Mouse (Mus musculus) testis, postnatal 10 days (tissue): ENCODE results near the gene Gm42791.

ENCODE experiments used
- DNase-seq: peaks from one replicate; pipeline ENCODE4 v3.0.0; 2021; ENCODE audit warnings: low spot score

Gm42791 gene

DNA sequence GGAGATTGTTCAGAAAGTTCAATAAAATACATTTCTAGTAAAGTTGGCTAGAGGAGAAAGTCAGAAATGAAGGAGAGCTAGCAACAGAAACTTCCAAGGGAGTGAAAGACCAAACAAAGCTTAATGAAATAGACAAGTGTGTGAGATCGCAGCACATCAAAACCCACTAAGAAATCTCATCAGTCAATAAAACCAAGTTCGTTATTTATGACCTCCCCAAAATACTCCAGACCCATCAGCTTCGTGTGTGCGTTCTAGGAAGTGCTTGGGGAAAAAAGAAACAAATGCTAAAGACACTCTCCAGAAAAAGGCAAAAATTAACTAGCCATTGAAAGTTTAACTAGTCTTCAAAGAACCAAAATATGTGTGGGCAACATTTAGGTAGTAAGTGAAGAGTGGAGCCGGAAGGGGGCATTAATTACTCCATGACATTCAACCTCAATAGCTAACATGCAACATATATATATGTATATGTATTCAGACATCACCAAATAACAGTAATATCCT, 67.2 kb downstream of the Gm42791 start:
- no peak for DNase-seq

DNA sequence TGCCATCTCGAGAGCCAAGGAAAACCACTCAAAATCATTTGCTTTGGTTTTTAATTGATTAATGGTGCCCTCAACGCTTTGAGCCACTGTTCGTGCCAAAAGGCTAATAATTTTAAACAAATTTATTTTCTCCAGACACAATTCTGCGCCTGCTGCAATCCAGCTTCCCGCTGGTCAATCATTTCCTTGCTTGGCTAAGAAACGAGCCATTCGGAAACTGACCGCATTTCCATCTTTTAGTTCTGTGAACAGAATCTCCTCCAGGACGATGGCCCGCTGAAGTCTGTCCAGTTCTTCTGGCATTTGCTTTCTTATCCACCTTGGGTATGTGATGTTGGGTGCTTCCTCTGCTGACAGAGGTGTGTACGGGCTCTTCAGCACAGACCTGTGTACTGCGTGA, 70.4 kb downstream of the Gm42791 start:
- DNase-seq, result no peak

DNA sequence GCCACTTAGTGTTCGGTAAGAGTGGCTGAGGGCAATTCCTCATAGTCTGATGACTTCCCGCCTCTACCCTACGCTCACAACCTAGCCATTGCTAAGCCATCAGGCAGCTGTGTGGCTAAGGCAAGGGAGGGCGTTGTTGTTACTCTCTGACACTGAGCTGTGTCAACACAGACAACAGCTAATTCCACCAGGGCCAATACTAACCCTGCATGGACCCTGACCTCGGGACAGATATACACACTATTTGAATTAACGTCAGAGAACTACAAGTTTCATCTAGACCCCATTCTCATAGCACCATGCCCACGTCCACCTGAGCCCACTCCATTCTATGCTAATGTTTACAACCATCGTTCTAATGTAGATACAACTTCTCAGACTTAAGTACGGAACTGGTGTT, 70.9 kb downstream of the Gm42791 start:
- DNase-seq, result no peak

DNA sequence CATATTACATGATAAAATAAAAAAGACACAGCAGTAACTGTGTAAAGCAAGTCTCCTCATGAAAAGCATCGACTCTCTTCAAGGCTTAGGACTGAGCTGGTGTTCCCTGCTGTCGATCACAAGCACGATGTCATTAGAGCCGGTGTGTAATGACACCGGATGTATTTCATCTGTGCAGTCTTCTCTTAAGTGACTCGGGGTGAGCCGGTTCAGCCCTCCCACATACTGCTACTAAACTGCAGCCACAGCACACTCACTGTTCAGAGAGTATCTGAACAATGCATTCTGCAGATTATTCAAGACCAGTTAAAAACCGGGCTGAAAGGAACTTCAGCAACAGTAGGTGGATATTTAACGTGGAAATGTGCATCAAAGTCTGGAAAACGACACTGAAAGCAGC, 71.5 kb downstream of the Gm42791 start:
- no peak for DNase-seq

DNA sequence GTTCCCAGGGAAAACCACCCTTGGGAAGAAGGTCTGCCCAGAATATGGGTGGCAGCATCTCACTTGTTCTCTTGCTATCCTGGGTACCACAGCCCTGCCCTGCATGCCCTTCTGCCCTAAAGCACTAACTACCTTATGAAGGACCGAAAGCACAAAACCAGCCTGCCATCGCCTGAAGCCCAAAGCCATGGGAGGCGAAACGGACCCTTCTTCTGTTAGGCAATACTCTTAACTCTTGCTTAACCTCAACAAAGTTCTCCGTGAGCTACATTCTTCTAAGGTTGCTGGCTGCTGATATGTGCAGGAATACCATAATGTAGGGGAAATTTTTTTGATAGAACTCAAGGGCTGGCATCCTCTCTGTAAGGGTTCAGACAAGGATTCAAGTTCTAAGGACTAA, 72.2 kb downstream of the Gm42791 start:
- no peak for DNase-seq

GRCm38 (mm10) chr5:148918049-148918448, 76.9 kb downstream of the Gm42791 start:
- no peak for DNase-seq

GRCm38 (mm10) chr5:148916775-148917174, 78.2 kb downstream of the Gm42791 start:
- no peak for DNase-seq

DNA sequence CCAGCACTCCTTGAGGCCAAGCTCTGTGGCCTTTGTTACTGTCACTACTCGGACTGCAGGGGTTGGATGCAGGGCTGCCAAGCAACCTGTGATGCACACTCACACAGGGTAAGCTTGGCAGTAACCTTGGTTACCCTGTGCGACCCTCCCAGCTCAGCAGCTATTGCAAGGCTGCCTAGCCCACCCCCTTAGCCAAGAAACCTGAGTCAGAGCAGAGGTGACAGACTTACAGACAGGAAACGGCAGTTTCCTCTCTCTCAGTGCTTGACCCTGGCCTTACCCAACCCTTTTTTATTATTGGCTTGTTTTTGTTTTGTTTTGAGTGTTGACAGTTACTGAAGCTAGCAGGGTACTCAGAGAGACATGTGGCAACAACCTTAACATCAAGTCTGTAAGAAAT, 82.7 kb downstream of the Gm42791 start:
- no peak for DNase-seq

DNA sequence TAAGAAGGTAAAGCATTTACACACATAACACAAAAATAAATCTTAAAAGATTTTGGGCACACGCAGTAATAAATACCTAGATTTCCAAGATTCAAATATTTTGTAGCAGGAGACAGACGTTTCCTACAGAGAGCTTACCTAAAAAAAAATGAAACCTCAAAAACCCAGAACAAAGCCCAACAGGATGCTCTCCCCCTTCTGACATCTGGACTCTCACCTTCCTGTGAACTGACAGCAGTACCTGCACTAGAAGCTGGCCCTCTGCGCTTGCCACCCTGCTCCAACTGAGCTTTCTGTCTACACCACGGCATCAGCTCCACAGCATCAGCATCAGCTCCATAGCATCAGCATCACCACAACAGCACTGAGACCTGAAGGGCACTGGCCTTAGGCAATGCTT, 84.9 kb downstream of the Gm42791 start:
- DNase-seq, result no peak

GRCm38 (mm10) chr5:148909402-148909801, 85.5 kb downstream of the Gm42791 start:
- DNase-seq, result no peak

DNA sequence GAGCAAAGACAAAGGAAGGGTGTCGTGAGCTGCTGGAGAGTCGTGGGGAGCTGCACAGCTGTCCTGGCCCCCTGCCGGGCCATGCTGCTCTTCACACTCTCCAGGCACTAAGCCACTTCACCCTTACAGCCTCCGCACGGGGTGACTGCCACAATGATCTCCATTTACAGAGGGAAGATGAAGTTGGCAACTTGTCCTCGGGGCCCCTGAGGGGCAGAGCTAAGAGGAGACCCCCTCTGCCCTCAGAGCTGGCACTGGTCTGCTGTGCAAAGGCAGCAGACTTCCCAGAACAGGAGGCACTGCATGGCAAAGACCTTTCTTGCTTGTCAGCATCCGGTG, 85.9 kb downstream of the Gm42791 start:
- peak; percentile 56 for DNase-seq

GRCm38 (mm10) chr5:148908191-148909056, 86.5 kb downstream of the Gm42791 start:
- DNase-seq, result no peak

DNA sequence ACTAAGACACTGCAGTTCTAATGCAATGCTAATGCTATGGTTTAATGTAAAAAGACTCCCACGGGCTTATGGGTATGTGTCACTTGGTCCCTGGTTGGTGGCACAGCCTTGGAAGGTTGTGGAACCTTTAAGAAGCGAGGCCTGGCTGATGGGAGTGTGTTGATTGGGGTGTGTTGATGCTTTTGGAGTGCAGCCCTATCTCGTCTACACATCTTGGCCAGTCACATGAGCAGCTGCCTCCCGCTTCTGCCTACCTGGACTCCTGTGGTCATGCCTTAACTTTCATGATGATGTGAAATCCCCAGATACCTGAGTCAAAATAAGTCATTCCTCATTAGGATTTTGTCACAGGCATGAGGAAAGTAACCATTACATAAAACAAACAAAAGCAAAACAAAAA, 88.6 kb downstream of the Gm42791 start:
- DNase-seq, result no peak

GRCm38 (mm10) chr5:148904846-148905245, 90.1 kb downstream of the Gm42791 start:
- no peak for DNase-seq

GRCm38 (mm10) chr5:148899361-148899760, 95.6 kb downstream of the Gm42791 start:
- no peak for DNase-seq

GRCm38 (mm10) chr5:148897941-148898417, 97.0 kb downstream of the Gm42791 start:
- no peak for DNase-seq

- DNase-seq, result no peak
Measured at GRCm38 (mm10) chr5:148897069-148897702, 97.8 kb downstream of the Gm42791 start.

DNA sequence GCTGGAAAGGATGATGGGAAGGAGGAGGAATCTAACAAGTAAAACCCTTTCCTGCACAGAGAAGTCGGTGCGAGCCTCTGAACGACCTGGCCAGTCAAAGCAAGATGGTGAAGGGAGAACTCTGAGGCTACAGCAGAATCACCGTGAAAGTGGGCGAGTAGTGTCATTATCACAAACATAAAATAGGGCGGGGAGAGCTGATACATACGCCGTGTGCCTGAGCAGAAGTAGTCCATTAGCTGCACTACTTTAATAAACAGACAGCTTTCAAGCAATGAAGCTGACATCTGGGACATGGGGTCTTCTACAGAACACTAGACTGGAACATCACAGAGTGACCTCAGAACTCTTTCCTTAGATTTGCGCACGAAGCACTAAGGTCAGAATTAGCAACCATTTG, 98.4 kb downstream of the Gm42791 start:
- no peak for DNase-seq

DNA sequence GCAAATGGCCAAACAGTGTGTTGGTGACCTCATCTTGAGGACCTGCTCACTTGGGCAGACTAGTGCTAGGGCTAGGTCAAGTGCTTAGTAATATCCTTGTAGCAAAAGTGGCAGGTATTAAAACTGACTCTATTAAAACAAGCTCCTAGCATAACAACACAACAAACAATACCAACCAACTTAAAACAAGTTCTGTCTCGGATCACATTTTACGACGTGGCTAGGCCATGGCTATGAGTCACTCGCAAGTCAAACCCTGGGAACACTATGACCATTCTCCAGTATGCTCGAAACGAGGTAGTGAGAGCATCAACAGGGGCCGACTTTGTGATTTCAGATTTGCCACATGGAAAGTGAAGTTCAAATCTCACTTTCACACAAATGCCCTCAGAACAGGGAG, 99.1 kb downstream of the Gm42791 start:
- DNase-seq, result no peak

DNA sequence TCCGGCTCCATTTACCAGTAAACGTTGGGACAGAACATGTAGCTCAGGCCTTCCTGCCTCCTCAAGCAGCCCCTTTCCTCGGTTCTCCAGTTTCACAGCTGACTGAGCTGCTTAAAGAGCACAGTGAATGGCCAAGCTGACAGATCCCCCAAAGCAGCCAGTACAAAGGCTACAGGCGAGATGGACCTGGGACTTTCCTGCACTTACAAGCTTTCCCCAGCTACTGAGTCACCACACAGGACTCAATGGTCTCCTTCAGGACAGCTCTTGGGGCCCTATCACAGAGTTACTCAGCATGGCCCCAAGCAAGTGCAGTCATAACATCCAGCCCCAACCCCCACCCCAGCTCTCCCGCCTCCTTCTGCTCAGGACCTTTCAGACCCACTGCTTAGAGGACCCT, 99.9 kb downstream of the Gm42791 start:
- DNase-seq, result no peak

DNA sequence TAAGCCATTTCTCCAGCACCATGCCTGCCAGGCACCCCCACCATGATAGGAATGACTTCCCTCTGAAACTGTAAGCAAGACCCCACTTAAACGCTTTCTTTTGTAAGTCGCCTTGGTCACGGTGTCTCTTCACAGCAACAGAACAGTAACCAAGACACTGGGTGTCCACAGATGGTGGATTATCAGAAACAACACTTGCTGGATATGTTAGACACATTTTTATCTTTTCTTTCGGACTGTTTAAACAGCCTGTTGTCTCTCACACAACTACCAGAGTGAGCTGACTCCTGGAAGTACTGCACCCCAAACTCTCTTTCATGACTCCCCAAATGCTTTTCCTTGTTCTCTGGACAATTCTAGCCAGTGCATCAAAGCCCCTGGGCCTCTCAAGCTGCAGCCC, 104.7 kb downstream of the Gm42791 start:
- DNase-seq, result no peak

DNA sequence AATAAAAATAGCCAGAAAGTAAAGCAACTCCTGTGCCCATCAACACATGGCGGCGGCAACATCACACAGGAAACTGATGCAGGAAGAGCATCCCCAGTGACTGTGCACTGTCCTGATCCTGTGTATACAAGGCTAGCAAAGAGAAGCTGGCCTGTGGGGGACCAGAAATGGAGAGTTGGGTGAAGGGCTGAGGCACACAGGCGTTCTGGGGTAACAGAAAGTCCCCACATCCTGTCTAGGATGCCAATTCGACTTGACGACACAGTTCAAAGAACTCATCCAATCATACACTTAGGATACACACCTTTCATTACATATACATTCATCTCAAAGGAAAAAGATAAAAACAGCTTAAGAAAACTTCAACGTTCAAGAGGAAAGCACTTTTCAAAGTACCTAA, 106.9 kb downstream of the Gm42791 start:
- no peak for DNase-seq

- no peak for DNase-seq
Measured at GRCm38 (mm10) chr5:148885821-148886609, 108.9 kb downstream of the Gm42791 start.
